Mouse (Mus musculus) embryonic fibroblast, embryonic 13.5 days (primary cell): ENCODE data around the gene Myl6b.

Source experiments
- CTCF ChIP-seq: IDR thresholded peaks from 2 replicates; pipeline ENCODE4 v1.5.1; 2011; ENCODE audit warnings: mild to moderate bottlenecking, control low read depth, low read length, moderate library complexity, borderline replicate concordance; ENCODE audit not compliant: insufficient read depth
- POLR2A ChIP-seq: IDR thresholded peaks from 2 replicates; pipeline ENCODE4 v1.6.1; 2011; ENCODE audit warnings: low read depth, mild to moderate bottlenecking, control low read depth, low read length, moderate library complexity

GRCm38 (mm10) chr10:128535206-128535605, 36.7 kb upstream of the Myl6b start:
- TF ChIP-seq CTCF = no peak
- TF ChIP-seq POLR2A = no peak
